Mouse (Mus musculus) layer of hippocampus, adult 18-20 months (tissue): ENCODE data around the gene Cd300c. TPM values are rescaled to one million over a fixed set of nuclear protein-coding genes. Genes with fewer than 3 reads are reported as not detected.

Experiments
- total RNA-seq, 2 experiments: library from RNA; stranded (reverse); gene quantifications; 2 replicates each; pipeline ENCODE4 v1.2.3; 2021

The Cd300c gene
- total RNA-seq, 2 experiments from 2014 or later = not detected

Other genes starting within 250 kb of the Cd300c start
- 1 to 10 TPM; 1.6 to 2.1 TPM for gene Dnaic2, start 241.7 kb downstream of the Cd300c start, total RNA-seq
- gene Kif19a, start 203.8 kb downstream of the Cd300c start, total RNA-seq = 1 to 10 TPM; 3.0 to 3.1 TPM
- gene Btbd17, start 173.2 kb downstream of the Cd300c start, total RNA-seq = 10 to 100 TPM; 18.7 to 23.2 TPM
- gene Gpr142, start 170.2 kb downstream of the Cd300c start, total RNA-seq = not detected
- gene Gprc5c, start 118.0 kb downstream of the Cd300c start, total RNA-seq = 1 to 10 TPM; 3.3 to 3.7 TPM
- under 1 TPM; 0.41 to 0.50 TPM for gene Cd300a, start 79.1 kb downstream of the Cd300c start, total RNA-seq
- gene Cd300lb, start 34.8 kb downstream of the Cd300c start, total RNA-seq = not detected
- gene Cd300ld, start 20.8 kb upstream of the Cd300c start, total RNA-seq = not detected
- gene Cd300c2, start 32.7 kb upstream of the Cd300c start, total RNA-seq = 1 to 10 TPM; 3.9 to 4.1 TPM
- gene Cd300ld2, start 47.0 kb upstream of the Cd300c start, total RNA-seq = not detected
- gene Cd300ld4, start 57.9 kb upstream of the Cd300c start, total RNA-seq = 1 to 10 TPM in 1 of 2 experiments, under 1 TPM in 1; 0.53 to 1.1 TPM
- gene Cd300ld5, start 68.6 kb upstream of the Cd300c start, total RNA-seq = 1 to 10 TPM in 1 of 2 experiments, not detected in 1; 1.0 TPM
- 1 to 10 TPM in 1 of 2 experiments, not detected in 1; 1.8 TPM for gene Cd300ld3, start 79.3 kb upstream of the Cd300c start, total RNA-seq
- not detected for gene Cd300e, start 93.0 kb upstream of the Cd300c start, total RNA-seq
- 1 to 10 TPM; 3.7 to 4.2 TPM for gene Rab37, start 122.3 kb upstream of the Cd300c start, total RNA-seq
- under 1 TPM; 0.45 to 0.51 TPM for gene Cd300lf, start 164.8 kb upstream of the Cd300c start, total RNA-seq
- 10 to 100 TPM; 66.9 to 70.4 TPM for gene Slc9a3r1, start 194.2 kb upstream of the Cd300c start, total RNA-seq
- 10 to 100 TPM; 16.7 to 17.7 TPM for gene Tmem104, start 218.3 kb upstream of the Cd300c start, total RNA-seq
- 10 to 100 TPM; 24.2 to 26.0 TPM for gene Nat9, start 218.7 kb upstream of the Cd300c start, total RNA-seq